In genomic region chr3:103153761-103154160, GRCm38 (mm10) we compare ENCODE assay signal across 1 mouse cellular context.
TF ChIP-seq lines count a peak whose summit lies in the region.

No protein-coding gene starts in this region.

TF ChIP-seq in CH12.LX, 34 proteins besides CTCF, POLR2A, EP300 and RAD21 (continued from another document):
- TF ChIP-seq E2F4 (IDR thresholded peaks at IDR 0.05; ENCODE audit: insufficient replicate concordance, low read depth, low read length) (no peak), SMC3 (IDR thresholded peaks at IDR 0.05; ENCODE audit: low read depth, low read length) (no peak), CHD1 (IDR thresholded peaks at IDR 0.05; ENCODE audit: low read depth, low read length) (no peak), NRF1 (IDR thresholded peaks at IDR 0.05; ENCODE audit: low read depth, low read length) (no peak)
